Mouse (Mus musculus) kidney, embryonic 15.5 days (tissue): ENCODE results near the gene Mvb12b. TPM values are rescaled to one million over a fixed set of nuclear protein-coding genes. Genes with fewer than 3 reads are reported as not detected.
A peak's percentile ranks its signal among the peaks of the same experiment; 100 is the strongest.
"Not testable (repeated sequence)": the region's sequence is repeated elsewhere in the genome, so short reads cannot be mapped to it uniquely, and the experiment has no call there.

Experiments used
- ATAC-seq: fragments of 200-750 bp; cut with Nextera tagmentation; replicated peaks from 2 replicates; pipeline ENCODE4 v1.8.0; 2017; ENCODE audit warnings: moderate TSS enrichment; ENCODE audit not compliant: low FRiP score
- H3K27ac ChIP-seq: fragments of 300-500 bp; sonication (generic); 2 replicates; pipeline ENCODE4 v1.5.1; 2015; ENCODE audit warnings: mild to moderate bottlenecking, inconsistent platforms
- H3K27me3 ChIP-seq: fragments of 300-500 bp; sonication (generic); 2 replicates; pipeline ENCODE4 v1.6.1; 2015; ENCODE audit warnings: inconsistent platforms
- H3K36me3 ChIP-seq: fragments of 300-500 bp; sonication (generic); 2 replicates; pipeline ENCODE4 v1.6.1; 2015; ENCODE audit warnings: inconsistent platforms
- H3K4me1 ChIP-seq: fragments of 300-500 bp; sonication (generic); 2 replicates; pipeline ENCODE4 v1.6.1; 2015; ENCODE audit warnings: inconsistent platforms
- H3K4me2 ChIP-seq: fragments of 300-500 bp; sonication (generic); 2 replicates; pipeline ENCODE4 v1.6.1; 2015; ENCODE audit warnings: moderate library complexity, mild to moderate bottlenecking, inconsistent platforms
- H3K4me3 ChIP-seq: fragments of 300-500 bp; sonication (generic); replicated peaks from 2 replicates; pipeline ENCODE4 v1.5.1; 2015; ENCODE audit warnings: mild to moderate bottlenecking, inconsistent platforms
- H3K9ac ChIP-seq: fragments of 300-500 bp; sonication (generic); 2 replicates; pipeline ENCODE4 v1.6.1; 2015; ENCODE audit warnings: mild to moderate bottlenecking, inconsistent platforms
- H3K9me3 ChIP-seq: fragments of 300-500 bp; sonication (generic); replicated peaks from 2 replicates; pipeline ENCODE4 v1.6.1; 2016; ENCODE audit warnings: inconsistent platforms
- WGBS: fragments of 180-500 bp; shearing (Covaris S2); methylation state at CpG from one replicate; pipeline ENCODE4 v1.1.7; 2015; ENCODE audit warnings: mixed read lengths; 5-methylcytosine and 5-hydroxymethylcytosine counted together
- polyA plus RNA-seq: library from polyadenylated mRNA; unstranded; fragments of >200 nt; fragmentation: Nextera tagmentation; extraction: Ambion mirVana; gene quantifications from 2 replicates; pipeline ENCODE4 v1.2.1, GENCODE M21; 2015

Mvb12b gene
- polyA plus RNA-seq, 1 experiment from 2014 or later = 18.4 TPM

- no peaks in the 10 kb centered on the region for H3K27me3 ChIP-seq
- ATAC-seq = no peak
- H3K9ac ChIP-seq = no peak overlapping the region
- no peak overlapping the region for H3K4me3 ChIP-seq
- H3K27ac ChIP-seq = no peak overlapping the region
- H3K4me2 ChIP-seq = no peak overlapping the region
- no peaks in the 10 kb centered on the region for H3K9me3 ChIP-seq
- peaks cover 13% of the 10 kb centered on the region for H3K4me1 ChIP-seq
- 57% methylated on average over 8 of the region's 8 CpGs for WGBS
- no peaks in the 10 kb centered on the region for H3K36me3 ChIP-seq
Observed at GRCm38 (mm10) chr2:33914998-33915397, 27.3 kb upstream of the Mvb12b start.

- no peaks in the 10 kb centered on the region for H3K36me3 ChIP-seq
- H3K4me1 ChIP-seq = peaks cover 6% of the 10 kb centered on the region
- no peak overlapping the region for H3K4me2 ChIP-seq
- no peak for ATAC-seq
- no peak overlapping the region for H3K9ac ChIP-seq
- 65% methylated on average over 3 of the region's 3 CpGs for WGBS
- no peak overlapping the region for H3K4me3 ChIP-seq
- no peak overlapping the region for H3K27ac ChIP-seq
- no peaks in the 10 kb centered on the region for H3K9me3 ChIP-seq
- H3K27me3 ChIP-seq = no peaks in the 10 kb centered on the region
Observed at GRCm38 (mm10) chr2:33914334-33914733, 26.6 kb upstream of the Mvb12b start.

- not testable (repeated sequence) for H3K9ac ChIP-seq, H3K27ac ChIP-seq, H3K27me3 ChIP-seq, H3K4me3 ChIP-seq, H3K4me1 ChIP-seq, ATAC-seq, H3K36me3 ChIP-seq, H3K4me2 ChIP-seq, H3K9me3 ChIP-seq
- 81% methylated on average over 1 of the region's 1 CpGs for WGBS
Observed at GRCm38 (mm10) chr2:33913598-33913997, 25.9 kb upstream of the Mvb12b start.

- WGBS = 76% methylated on average over 3 of the region's 3 CpGs
- Histone ChIP-seq H3K9ac (no peak overlapping the region), H3K27ac (no peak overlapping the region), H3K36me3 (no peaks in the 10 kb centered on the region), H3K4me3 (no peak overlapping the region), H3K9me3 (no peaks in the 10 kb centered on the region), H3K4me1 (no peaks in the 10 kb centered on the region), H3K27me3 (no peaks in the 10 kb centered on the region), H3K4me2 (no peak overlapping the region)
- ATAC-seq = no peak
Observed at GRCm38 (mm10) chr2:33912741-33913140, 25.0 kb upstream of the Mvb12b start.

- Histone ChIP-seq H3K4me1 (no peaks in the 10 kb centered on the region), H3K27me3 (no peaks in the 10 kb centered on the region), H3K36me3 (no peaks in the 10 kb centered on the region), H3K4me2 (no peak overlapping the region), H3K27ac (peak overlapping the region; percentile 67), H3K9ac (no peak overlapping the region), H3K9me3 (no peaks in the 10 kb centered on the region), H3K4me3 (no peak overlapping the region)
- peak; percentile 74 for ATAC-seq
- WGBS = 35% methylated on average over 8 of the region's 8 CpGs
Observed at GRCm38 (mm10) chr2:33908374-33908773, 20.6 kb upstream of the Mvb12b start.

- Histone ChIP-seq H3K9ac (no peak overlapping the region), H3K4me1 (no peaks in the 10 kb centered on the region), H3K27me3 (no peaks in the 10 kb centered on the region), H3K27ac (no peak overlapping the region), H3K9me3 (no peaks in the 10 kb centered on the region), H3K4me3 (no peak overlapping the region), H3K36me3 (no peaks in the 10 kb centered on the region), H3K4me2 (no peak overlapping the region)
- 87% methylated on average over 6 of the region's 6 CpGs for WGBS
- no peak for ATAC-seq
Observed at GRCm38 (mm10) chr2:33907174-33907573, 19.4 kb upstream of the Mvb12b start.

GRCm38 (mm10) chr2:33895829-33896228 is 8.1 kb upstream of the Mvb12b start:
- ATAC-seq = no peak
- WGBS = 83% methylated on average over 3 of the region's 3 CpGs
- no peak overlapping the region for H3K27ac ChIP-seq
- H3K36me3 ChIP-seq = no peaks in the 10 kb centered on the region
- no peaks in the 10 kb centered on the region for H3K9me3 ChIP-seq
- no peaks in the 10 kb centered on the region for H3K4me1 ChIP-seq
- H3K27me3 ChIP-seq = no peaks in the 10 kb centered on the region
- H3K9ac ChIP-seq = no peak overlapping the region
- H3K4me3 ChIP-seq = no peak overlapping the region
- H3K4me2 ChIP-seq = no peak overlapping the region

- H3K27me3 ChIP-seq = no peaks in the 10 kb centered on the region
- H3K36me3 ChIP-seq = no peaks in the 10 kb centered on the region
- H3K9me3 ChIP-seq = no peaks in the 10 kb centered on the region
- no peak overlapping the region for H3K4me3 ChIP-seq
- WGBS = 80% methylated on average over 3 of the region's 3 CpGs
- H3K4me1 ChIP-seq = peaks cover 1% of the 10 kb centered on the region
- ATAC-seq = no peak
- no peak overlapping the region for H3K27ac ChIP-seq
- no peak overlapping the region for H3K4me2 ChIP-seq
- H3K9ac ChIP-seq = no peak overlapping the region
Observed at GRCm38 (mm10) chr2:33893151-33893550, 5.4 kb upstream of the Mvb12b start.

- 74% methylated on average over 7 of the region's 7 CpGs for WGBS
- H3K4me1 ChIP-seq = peaks cover 9% of the 10 kb centered on the region
- no peak for ATAC-seq
- no peak overlapping the region for H3K4me3 ChIP-seq
- no peaks in the 10 kb centered on the region for H3K36me3 ChIP-seq
- H3K9me3 ChIP-seq = no peaks in the 10 kb centered on the region
- H3K27me3 ChIP-seq = no peaks in the 10 kb centered on the region
- no peak overlapping the region for H3K27ac ChIP-seq
- H3K9ac ChIP-seq = no peak overlapping the region
- no peak overlapping the region for H3K4me2 ChIP-seq
Observed at GRCm38 (mm10) chr2:33892354-33892753, 4.6 kb upstream of the Mvb12b start.

- Histone ChIP-seq H3K27ac (peak overlapping the region; percentile 94), H3K36me3 (no peaks in the 10 kb centered on the region)
- ATAC-seq = no peak
Observed at GRCm38 (mm10) chr2:33888100-33888385, 297 bp upstream of the Mvb12b start.

GRCm38 (mm10) chr2:33886386-33887327 is 1.1 kb downstream of the Mvb12b start:
- H3K9ac ChIP-seq = peak overlapping the region; percentile 94
- H3K4me2 ChIP-seq = peak overlapping the region; percentile 86
- peak overlapping the region; percentile 84 for H3K4me3 ChIP-seq
- H3K27me3 ChIP-seq = no peaks in the 10 kb centered on the region
- H3K4me1 ChIP-seq = peaks cover 33% of the 10 kb centered on the region
- peak; percentile 71 for ATAC-seq
- peak overlapping the region; percentile 94 for H3K27ac ChIP-seq
- WGBS = 1% methylated on average over 51 of the region's 51 CpGs
- no peaks in the 10 kb centered on the region for H3K36me3 ChIP-seq
- H3K9me3 ChIP-seq = no peaks in the 10 kb centered on the region

More at GRCm38 (mm10) chr2:33888100-33888385, 297 bp upstream of the Mvb12b start:
- 45% methylated on average over 6 of the region's 6 CpGs for WGBS
- H3K27me3 ChIP-seq = no peaks in the 10 kb centered on the region
- peaks cover 33% of the 10 kb centered on the region for H3K4me1 ChIP-seq
- no peak overlapping the region; the same call in 1 of the 2 replicates for H3K9ac ChIP-seq
- peak overlapping the region; percentile 84; the same call in 1 of the 2 replicates for H3K4me3 ChIP-seq
- H3K9me3 ChIP-seq = no peaks in the 10 kb centered on the region
- peak overlapping the region; percentile 86 for H3K4me2 ChIP-seq

GRCm38 (mm10) chr2:33885264-33885651 is 2.5 kb downstream of the Mvb12b start:
- 0 out of 2 replicates have a peak overlapping the region, but pooled peaks have one; percentile 38 for H3K27ac ChIP-seq
- H3K36me3 ChIP-seq = no peaks in the 10 kb centered on the region
- ATAC-seq = no peak
- no peaks in the 10 kb centered on the region for H3K27me3 ChIP-seq
- no peak overlapping the region for H3K4me3 ChIP-seq
- no peak overlapping the region for H3K9ac ChIP-seq
- H3K4me2 ChIP-seq = no peak overlapping the region
- 83% methylated on average over 3 of the region's 3 CpGs for WGBS
- H3K4me1 ChIP-seq = peaks cover 38% of the 10 kb centered on the region
- H3K9me3 ChIP-seq = no peaks in the 10 kb centered on the region
